Mouse (Mus musculus) heart, embryonic 12.5 days (tissue): ENCODE data around the gene Il4ra. TPM values are rescaled to one million over a fixed set of nuclear protein-coding genes. Genes with fewer than 3 reads are reported as not detected.

ENCODE experiments used
- ATAC-seq: fragments of 200-750 bp; cut with Nextera tagmentation; 2 replicates; pipeline ENCODE4 v1.8.0; 2017; ENCODE audit warnings: moderate TSS enrichment, moderate library complexity; ENCODE audit not compliant: insufficient number of reproducible peaks, low FRiP score
- H3K27ac ChIP-seq: fragments of 300-500 bp; sonication (generic); 2 replicates; pipeline ENCODE4 v1.5.1; 2016; ENCODE audit warnings: mild to moderate bottlenecking, moderate library complexity; ENCODE audit not compliant: poor library complexity, severe bottlenecking
- H3K27me3 ChIP-seq: fragments of 300-500 bp; sonication (generic); replicated peaks from 2 replicates; pipeline ENCODE4 v1.6.1; 2016; ENCODE audit warnings: mild to moderate bottlenecking, moderate library complexity
- H3K36me3 ChIP-seq: fragments of 300-500 bp; sonication (generic); 2 replicates; pipeline ENCODE4 v1.6.1; 2016; ENCODE audit warnings: mild to moderate bottlenecking, moderate library complexity
- H3K4me1 ChIP-seq: fragments of 300-500 bp; sonication (generic); replicated peaks from 2 replicates; pipeline ENCODE4 v1.6.1; 2016; ENCODE audit warnings: mild to moderate bottlenecking
- H3K4me2 ChIP-seq: fragments of 300-500 bp; sonication (generic); 2 replicates; pipeline ENCODE4 v1.6.1; 2016; ENCODE audit warnings: mild to moderate bottlenecking, moderate library complexity
- H3K4me3 ChIP-seq: fragments of 300-500 bp; sonication (generic); 2 replicates; pipeline ENCODE4 v1.5.1; 2016; ENCODE audit warnings: mild to moderate bottlenecking
- H3K9ac ChIP-seq: fragments of 300-500 bp; sonication (generic); 2 replicates; pipeline ENCODE4 v1.6.1; 2016; ENCODE audit warnings: mild to moderate bottlenecking, moderate library complexity
- H3K9me3 ChIP-seq: fragments of 300-500 bp; sonication (generic); replicated peaks from 2 replicates; pipeline ENCODE4 v1.6.1; 2016; ENCODE audit warnings: mild to moderate bottlenecking, moderate library complexity
- WGBS: fragments of 180-500 bp; shearing (Covaris S2); methylation state at CpG from one replicate; pipeline ENCODE4 v1.1.7; 2016; 5-methylcytosine and 5-hydroxymethylcytosine counted together
- polyA plus RNA-seq: library from polyadenylated mRNA; unstranded; fragments of >200 nt; fragmentation: Nextera tagmentation; extraction: Ambion mirVana; gene quantifications from 2 replicates; pipeline ENCODE4 v1.2.1, GENCODE M21; 2016

The Il4ra gene
- polyA plus RNA-seq, 1 experiment from 2014 or later: 3.5 TPM

DNA sequence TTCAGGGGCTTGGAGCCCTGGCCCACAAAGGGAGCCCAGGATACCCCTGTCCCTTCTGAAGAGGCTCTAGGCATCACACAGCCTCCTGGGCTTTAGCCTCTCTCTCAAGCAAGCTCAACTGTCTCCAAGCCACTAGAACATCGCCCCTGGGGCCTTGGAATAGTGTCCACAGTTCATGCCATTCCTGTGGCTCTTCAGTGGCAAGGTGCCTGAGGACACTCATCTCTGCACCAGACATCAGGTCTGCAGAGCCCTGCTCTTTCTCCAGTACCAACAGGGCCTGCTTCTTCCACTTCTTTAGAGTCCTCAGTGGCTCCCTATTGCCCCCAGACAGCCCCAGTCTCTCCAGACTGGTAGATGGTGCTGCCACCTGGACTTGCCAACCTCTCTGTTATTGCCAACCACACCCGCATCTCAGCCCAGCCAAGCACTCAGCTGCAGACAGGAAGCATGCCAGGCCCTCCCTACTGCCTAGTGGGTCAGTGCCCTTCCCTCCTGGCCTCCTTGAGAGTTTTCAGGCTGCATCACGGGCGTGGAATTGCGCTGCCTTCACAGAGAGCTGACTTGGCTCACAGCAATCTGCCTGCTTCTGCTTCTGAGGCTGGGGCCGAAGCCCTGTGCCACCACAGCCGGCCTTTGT, 8.3 kb downstream of the Il4ra start:
- 86% methylated on average over 7 of the region's 7 CpGs for WGBS
- Histone ChIP-seq H3K4me1 (peaks cover 29% of the 10 kb centered on the region), H3K27me3 (no peaks in the 10 kb centered on the region), H3K27ac (no peak overlapping the region), H3K9me3 (no peaks in the 10 kb centered on the region), H3K4me2 (no peak overlapping the region), H3K36me3 (no peaks in the 10 kb centered on the region), H3K9ac (no peak overlapping the region), H3K4me3 (no peak overlapping the region)
- ATAC-seq: no peak

DNA sequence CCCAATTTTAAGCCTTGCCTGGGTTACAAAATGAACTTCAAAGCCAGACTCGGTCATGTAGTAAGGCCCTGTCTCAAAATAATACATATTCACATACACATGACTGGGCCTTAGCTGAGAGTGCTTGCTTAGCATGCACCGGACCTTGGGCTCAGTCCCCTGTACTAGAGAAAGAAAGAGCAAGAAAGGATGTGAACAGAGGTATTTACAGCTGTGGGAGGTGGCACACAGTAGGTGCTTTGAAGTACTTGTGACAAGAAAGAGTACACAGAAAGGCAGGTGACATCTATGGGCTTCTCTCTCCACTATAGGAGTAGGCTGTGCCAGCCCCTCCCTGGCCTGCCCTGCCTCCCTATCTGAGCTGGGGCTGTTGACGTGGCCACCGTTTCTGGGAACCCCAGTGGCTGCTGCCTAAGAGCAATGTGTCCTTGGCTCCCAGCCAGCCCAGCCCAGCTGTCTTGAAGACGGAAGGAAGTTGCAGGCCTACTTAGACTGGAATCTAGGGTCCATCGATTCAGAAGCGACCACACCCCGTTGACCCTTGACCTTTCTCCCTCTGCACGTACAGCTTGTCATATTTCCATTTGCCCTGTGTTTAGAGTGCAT, 9.3 kb downstream of the Il4ra start:
- no peaks in the 10 kb centered on the region for H3K36me3 ChIP-seq
- no peak overlapping the region for H3K27ac ChIP-seq
- H3K27me3 ChIP-seq: no peaks in the 10 kb centered on the region
- H3K4me2 ChIP-seq: no peak overlapping the region
- no peak overlapping the region for H3K4me3 ChIP-seq
- WGBS: 55% methylated on average over 9 of the region's 9 CpGs
- H3K9me3 ChIP-seq: no peaks in the 10 kb centered on the region
- ATAC-seq: no peak
- no peak overlapping the region for H3K9ac ChIP-seq
- H3K4me1 ChIP-seq: peaks cover 27% of the 10 kb centered on the region

DNA sequence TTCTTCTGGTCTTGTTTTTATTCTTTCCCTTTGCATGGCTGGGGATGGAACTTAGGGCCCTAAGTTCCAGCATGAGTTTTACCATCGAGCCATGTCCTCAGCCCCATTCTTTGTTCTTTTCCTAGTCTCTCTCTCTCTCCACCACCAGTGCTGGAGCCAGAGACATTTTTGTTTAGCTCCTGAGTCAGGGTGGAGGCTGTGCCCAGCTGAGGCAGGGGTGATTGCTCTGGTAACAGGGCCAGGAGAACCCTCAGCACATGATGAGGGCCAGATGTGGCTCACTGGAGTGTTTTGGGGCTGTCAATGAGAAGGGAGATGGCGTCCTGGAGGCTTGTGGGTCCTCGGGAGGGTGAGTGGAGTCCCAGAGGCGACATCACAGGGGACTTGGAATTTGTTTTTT, 10.5 kb downstream of the Il4ra start:
- Histone ChIP-seq H3K4me2 (no peak overlapping the region), H3K4me1 (peaks cover 24% of the 10 kb centered on the region), H3K9me3 (no peaks in the 10 kb centered on the region), H3K9ac (no peak overlapping the region), H3K27me3 (no peaks in the 10 kb centered on the region), H3K27ac (no peak overlapping the region), H3K4me3 (no peak overlapping the region), H3K36me3 (no peaks in the 10 kb centered on the region)
- ATAC-seq: no peak
- WGBS: 69% methylated on average over 4 of the region's 4 CpGs

DNA sequence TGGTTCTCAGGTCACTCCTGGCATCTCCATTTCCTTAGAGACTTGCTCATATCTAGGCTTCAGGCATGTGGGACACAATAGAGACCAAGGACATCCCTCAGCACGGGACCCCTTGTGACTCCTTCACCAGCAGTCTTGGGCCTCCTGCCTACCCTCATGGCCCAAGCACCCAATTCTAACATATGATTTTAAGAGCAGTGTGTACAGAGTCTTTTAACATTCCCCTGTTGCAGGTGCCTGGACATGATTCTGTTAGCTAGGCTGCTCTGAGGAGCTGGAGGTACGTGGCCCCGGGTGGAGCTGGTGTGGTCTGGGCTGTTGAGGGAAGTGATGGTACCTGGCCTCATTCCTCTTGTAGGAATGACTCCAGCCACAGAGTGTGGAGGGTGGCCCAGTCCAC, 11.2 kb downstream of the Il4ra start:
- no peaks in the 10 kb centered on the region for H3K27me3 ChIP-seq
- H3K27ac ChIP-seq: no peak overlapping the region
- 78% methylated on average over 3 of the region's 3 CpGs for WGBS
- no peak overlapping the region for H3K4me2 ChIP-seq
- H3K4me1 ChIP-seq: peaks cover 24% of the 10 kb centered on the region
- H3K4me3 ChIP-seq: no peak overlapping the region
- H3K9me3 ChIP-seq: no peaks in the 10 kb centered on the region
- ATAC-seq: no peak
- no peak overlapping the region for H3K9ac ChIP-seq
- H3K36me3 ChIP-seq: no peaks in the 10 kb centered on the region

DNA sequence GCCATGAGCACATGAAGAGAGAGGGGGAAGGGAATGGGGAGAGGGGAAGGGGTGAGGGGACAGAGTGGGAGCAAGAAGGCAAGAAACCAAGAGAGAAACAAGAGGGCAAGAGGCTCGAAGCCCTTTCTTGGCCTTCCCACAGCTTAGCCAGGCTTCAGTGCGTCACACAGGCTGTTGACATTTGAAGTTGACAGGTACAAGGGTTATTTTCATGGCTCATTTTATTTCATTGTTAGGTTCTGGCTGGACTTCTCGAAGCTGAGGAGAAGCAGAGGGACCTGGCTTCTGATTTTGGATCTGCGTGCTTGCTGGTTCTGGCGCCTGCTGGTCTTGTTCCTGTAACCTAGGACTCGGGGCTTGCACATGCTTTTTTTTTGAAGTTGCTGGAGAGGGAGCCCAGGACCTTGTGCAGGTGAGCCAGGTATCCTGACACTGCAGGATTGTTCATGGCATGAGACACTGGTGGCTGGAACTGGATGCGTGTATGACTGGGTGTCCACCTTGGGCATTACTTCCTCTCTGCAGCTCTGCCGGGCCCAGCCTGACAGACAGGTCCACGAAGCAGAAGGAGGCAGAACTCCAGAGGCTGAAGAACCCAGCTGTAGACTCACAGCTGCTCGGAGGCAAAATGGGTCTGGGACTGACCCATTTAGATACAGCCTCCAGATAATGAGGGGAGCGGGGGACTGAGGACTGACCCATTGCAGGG, 12.6 kb downstream of the Il4ra start:
- no peaks in the 10 kb centered on the region for H3K36me3 ChIP-seq
- no peak for ATAC-seq
- WGBS: 71% methylated on average over 11 of the region's 11 CpGs
- peaks cover 21% of the 10 kb centered on the region for H3K4me1 ChIP-seq
- H3K27ac ChIP-seq: no peak overlapping the region
- H3K9me3 ChIP-seq: no peaks in the 10 kb centered on the region
- no peak overlapping the region for H3K4me3 ChIP-seq
- H3K9ac ChIP-seq: no peak overlapping the region
- H3K27me3 ChIP-seq: no peaks in the 10 kb centered on the region
- H3K4me2 ChIP-seq: no peak overlapping the region

DNA sequence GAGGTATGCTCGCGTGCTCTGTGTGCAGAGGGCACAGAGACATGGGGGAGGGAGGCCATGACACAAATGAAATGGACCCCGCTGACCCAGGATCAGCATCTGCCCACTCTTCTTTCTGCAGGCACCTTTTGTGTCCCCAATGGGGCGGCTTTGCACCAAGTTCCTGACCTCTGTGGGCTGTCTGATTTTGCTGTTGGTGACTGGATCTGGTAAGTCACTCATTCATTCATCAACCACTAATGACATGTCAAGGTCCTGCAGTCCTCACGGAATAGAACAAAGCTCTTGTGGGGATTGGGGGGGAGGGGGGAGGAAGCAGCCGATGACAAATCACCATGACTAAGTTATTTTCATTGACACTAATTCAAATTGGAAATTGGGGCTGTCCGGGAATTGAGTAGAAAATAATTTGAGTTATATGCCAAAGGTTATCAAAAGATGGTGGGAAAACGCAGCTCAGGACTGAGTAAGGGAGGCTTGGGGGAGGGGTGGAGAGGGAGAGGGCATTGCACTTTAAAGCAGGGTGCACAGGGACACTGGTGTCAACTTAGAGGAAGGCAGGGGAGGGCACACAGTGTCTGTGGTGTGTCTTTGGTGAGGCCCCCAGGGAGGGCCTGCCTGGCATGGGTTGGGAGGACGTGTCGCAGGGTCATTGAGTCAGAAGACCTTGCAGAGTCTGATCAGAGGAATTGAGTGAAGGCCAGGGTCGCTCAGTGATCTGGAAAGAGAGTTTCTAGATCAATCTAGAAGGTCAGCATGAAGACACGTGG, 13.8 kb downstream of the Il4ra start:
- Histone ChIP-seq H3K4me3 (no peak overlapping the region), H3K27ac (no peak overlapping the region), H3K27me3 (no peaks in the 10 kb centered on the region), H3K9me3 (no peaks in the 10 kb centered on the region), H3K36me3 (no peaks in the 10 kb centered on the region), H3K4me1 (peaks cover 11% of the 10 kb centered on the region), H3K9ac (no peak overlapping the region), H3K4me2 (no peak overlapping the region)
- no peak for ATAC-seq
- WGBS: 78% methylated on average over 12 of the region's 12 CpGs

DNA sequence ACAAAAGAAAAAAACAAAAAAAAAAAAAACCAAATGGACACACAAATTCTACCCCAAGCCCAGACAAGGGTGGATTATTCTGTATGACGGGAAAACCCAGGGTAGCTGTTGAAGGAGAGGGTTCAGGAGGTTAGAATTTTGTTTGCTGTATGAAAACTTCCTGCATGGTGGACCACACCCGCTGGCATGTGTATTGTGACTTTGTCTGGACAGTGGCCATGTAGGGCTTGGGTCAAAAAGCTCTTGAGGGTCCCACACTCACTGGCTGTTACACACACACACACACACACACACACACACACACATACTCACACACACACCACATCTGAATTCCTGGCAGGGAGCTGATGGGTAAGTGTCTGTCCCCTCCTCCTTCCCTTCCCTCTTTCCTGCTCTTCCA, 14.5 kb downstream of the Il4ra start:
- no peaks in the 10 kb centered on the region for H3K9me3 ChIP-seq
- H3K36me3 ChIP-seq: no peaks in the 10 kb centered on the region
- H3K9ac ChIP-seq: no peak overlapping the region
- no peak overlapping the region for H3K27ac ChIP-seq
- no peak for ATAC-seq
- H3K4me2 ChIP-seq: no peak overlapping the region
- peaks cover 4% of the 10 kb centered on the region for H3K4me1 ChIP-seq
- WGBS: 79% methylated on average over 2 of the region's 2 CpGs
- no peak overlapping the region for H3K4me3 ChIP-seq
- H3K27me3 ChIP-seq: no peaks in the 10 kb centered on the region

DNA sequence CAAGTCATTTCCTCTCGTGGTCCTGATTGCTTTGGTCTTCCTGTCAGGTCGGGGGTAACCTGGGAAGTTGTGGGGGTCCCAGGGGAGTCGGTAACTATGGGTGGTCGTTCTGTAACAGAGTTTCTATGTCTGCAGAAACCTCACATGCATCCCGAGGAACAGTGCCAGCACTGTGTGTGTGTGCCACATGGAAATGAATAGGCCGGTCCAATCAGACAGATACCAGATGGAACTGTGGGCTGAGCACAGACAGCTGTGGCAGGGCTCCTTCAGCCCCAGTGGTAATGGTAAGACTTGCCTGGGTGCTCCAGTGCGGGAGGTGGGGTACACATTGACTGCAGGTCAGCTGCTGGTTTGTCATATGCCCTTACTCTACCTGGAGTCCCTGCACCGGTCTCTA, 17.0 kb downstream of the Il4ra start:
- H3K27ac ChIP-seq: no peak overlapping the region
- no peaks in the 10 kb centered on the region for H3K9me3 ChIP-seq
- no peak for ATAC-seq
- H3K9ac ChIP-seq: no peak overlapping the region
- H3K27me3 ChIP-seq: no peaks in the 10 kb centered on the region
- H3K4me1 ChIP-seq: 0 out of 2 replicates have a peak, but pooled peaks cover 4% of the 10 kb centered on the region
- H3K4me2 ChIP-seq: no peak overlapping the region
- WGBS: 73% methylated on average over 8 of the region's 8 CpGs
- no peak overlapping the region for H3K4me3 ChIP-seq
- H3K36me3 ChIP-seq: no peaks in the 10 kb centered on the region

DNA sequence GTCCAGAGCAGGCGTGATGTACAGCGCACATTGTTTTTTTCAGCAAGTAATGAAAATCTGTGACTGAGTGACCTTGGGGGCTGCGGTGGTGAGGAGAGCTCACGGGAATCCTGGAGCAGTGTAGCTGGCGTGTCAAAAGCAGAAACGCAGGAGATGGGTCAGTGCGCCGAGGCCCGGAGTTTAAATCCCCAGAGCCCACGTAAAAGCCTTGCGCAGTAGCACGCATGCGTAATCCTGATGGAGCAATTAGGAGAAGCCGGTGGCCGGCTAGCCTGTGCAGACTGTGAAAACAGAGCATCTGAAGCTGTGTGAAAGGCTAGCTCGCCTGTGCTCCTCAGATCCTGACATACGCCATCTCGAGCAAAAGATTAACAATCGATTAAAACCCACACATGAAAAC, 20.0 kb downstream of the Il4ra start:
- H3K4me3 ChIP-seq: no peak overlapping the region
- no peaks in the 10 kb centered on the region for H3K36me3 ChIP-seq
- H3K27ac ChIP-seq: no peak overlapping the region
- H3K27me3 ChIP-seq: no peaks in the 10 kb centered on the region
- 79% methylated on average over 19 of the region's 19 CpGs for WGBS
- no peak for ATAC-seq
- H3K4me1 ChIP-seq: peaks cover 4% of the 10 kb centered on the region
- H3K4me2 ChIP-seq: no peak overlapping the region
- H3K9ac ChIP-seq: no peak overlapping the region
- H3K9me3 ChIP-seq: no peaks in the 10 kb centered on the region

DNA sequence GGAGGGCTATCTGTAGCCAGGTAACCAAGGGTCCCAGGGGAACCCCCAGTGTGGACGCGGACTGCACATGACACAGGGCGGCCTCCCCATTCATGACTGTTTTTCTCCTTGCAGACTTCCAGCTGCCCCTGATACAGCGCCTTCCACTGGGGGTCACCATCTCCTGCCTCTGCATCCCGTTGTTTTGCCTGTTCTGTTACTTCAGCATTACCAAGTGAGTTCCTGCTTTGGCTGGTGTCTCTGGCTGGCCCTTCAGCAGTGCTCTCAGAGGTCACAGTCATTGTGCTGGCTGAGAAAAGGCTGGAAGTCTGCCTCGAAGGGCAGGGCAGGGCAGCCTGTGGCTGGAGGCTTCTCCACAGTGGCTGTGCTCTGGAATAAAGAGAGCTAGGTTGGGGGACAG, 20.8 kb downstream of the Il4ra start:
- WGBS: 77% methylated on average over 6 of the region's 6 CpGs
- H3K4me1 ChIP-seq: peaks cover 13% of the 10 kb centered on the region
- no peaks in the 10 kb centered on the region for H3K9me3 ChIP-seq
- no peak overlapping the region for H3K9ac ChIP-seq
- H3K36me3 ChIP-seq: no peaks in the 10 kb centered on the region
- H3K4me2 ChIP-seq: no peak overlapping the region
- no peak overlapping the region for H3K4me3 ChIP-seq
- H3K27ac ChIP-seq: no peak overlapping the region
- no peak for ATAC-seq
- H3K27me3 ChIP-seq: no peaks in the 10 kb centered on the region

DNA sequence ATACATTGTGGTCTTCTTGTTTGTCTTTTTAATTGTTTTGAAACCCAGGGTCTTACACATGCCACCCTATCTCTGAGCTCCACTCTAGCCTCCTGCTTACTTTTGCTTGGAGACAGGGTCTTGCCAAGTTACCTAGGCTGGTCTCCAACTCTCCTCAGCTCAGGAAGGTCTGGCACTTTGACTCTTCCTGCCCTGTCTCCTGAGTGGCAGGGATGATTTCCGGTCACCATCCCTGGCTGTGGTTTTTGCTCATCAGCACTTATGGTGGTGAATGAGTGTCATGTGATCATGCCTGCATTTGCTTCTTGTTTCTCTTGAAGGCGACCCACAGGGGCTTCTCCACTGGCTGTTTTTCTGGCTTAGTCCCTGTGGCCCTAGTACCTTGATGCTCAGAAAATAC, 21.9 kb downstream of the Il4ra start:
- no peak overlapping the region for H3K4me2 ChIP-seq
- H3K9me3 ChIP-seq: no peaks in the 10 kb centered on the region
- no peak for ATAC-seq
- H3K4me1 ChIP-seq: peaks cover 18% of the 10 kb centered on the region
- no peaks in the 10 kb centered on the region for H3K36me3 ChIP-seq
- WGBS: 69% methylated on average over 2 of the region's 2 CpGs
- H3K9ac ChIP-seq: no peak overlapping the region
- no peak overlapping the region for H3K4me3 ChIP-seq
- H3K27me3 ChIP-seq: no peaks in the 10 kb centered on the region
- no peak overlapping the region for H3K27ac ChIP-seq
